Mouse (Mus musculus): ENCODE measurements around the gene Rrp12. TPM values are rescaled to one million over a fixed set of nuclear protein-coding genes. Genes with fewer than 3 reads are reported as not detected.

Gene Rrp12
- polyA plus RNA-seq, 1 experiment from 2014 or later = 7.9 TPM

DNA sequence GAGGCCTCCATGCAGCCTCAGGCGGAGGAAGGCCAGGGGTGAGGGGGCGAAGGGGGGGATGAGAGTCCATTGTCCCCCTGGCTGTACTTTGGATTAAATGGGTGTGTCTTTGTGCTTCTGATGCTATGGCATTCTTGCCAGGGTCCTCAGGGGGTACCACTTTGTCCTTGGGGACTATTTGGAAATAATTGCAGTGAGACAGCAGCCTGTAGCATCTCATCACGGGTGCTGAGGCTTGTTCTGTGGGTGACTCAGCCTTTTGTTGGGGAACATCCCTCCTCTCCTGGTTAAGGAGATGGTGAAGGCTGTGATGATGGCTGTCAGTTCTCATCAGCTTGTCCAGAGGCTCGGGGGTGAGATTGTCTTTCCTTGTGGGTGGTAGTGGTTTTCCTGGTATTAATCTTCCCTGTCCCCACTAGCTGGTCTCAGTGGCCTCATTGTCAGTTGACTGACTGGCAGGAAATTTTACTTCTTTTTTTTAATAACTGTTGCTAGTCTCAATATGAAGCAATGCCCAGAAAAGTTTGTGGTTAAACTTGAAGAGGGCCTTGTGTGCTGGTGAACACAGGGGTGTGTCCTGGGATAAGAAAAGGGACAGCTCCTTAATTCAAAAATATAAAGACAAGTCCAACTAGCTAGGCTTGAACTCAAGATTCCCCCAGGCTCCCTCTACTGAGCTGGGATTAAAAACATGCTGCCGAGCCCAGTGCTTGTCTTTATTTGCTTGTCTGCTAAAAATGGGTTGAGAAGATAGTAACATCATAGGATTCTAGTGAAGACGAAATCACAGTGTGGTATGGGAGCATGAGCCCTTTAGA lies 18.0 kb upstream of the Rrp12 start:
- H3K27me3 ChIP-seq (ENCODE audit: insufficient read depth, low read length) = no peaks in the 10 kb centered on the region
- 34% methylated on average over 6 of the region's 6 CpGs for WGBS
- peaks cover 17% of the 10 kb centered on the region for H3K4me1 ChIP-seq (replicated peaks; ENCODE audit: insufficient read depth, low read length)
- peaks cover 25% of the 10 kb centered on the region for H3K36me3 ChIP-seq (ENCODE audit: insufficient read depth, low read length)
- DNase-seq (ENCODE audit: low spot score) (no peak), ATAC-seq (replicated peaks; ENCODE audit: low FRiP score, low read depth) (no peak)
- peak overlapping the region; percentile 13; the same call in 1 of the 2 replicates for H3K27ac ChIP-seq
- H3K4me3 ChIP-seq (replicated peaks; ENCODE audit: low read depth, low read length) = peak overlapping the region; percentile 82
- peak overlapping the region; percentile 88 for H3K4me2 ChIP-seq (ENCODE audit: low read length)
- TF ChIP-seq CTCF (IDR thresholded peaks at IDR 0.05; ENCODE audit: low read depth) = no peak
- no peaks in the 10 kb centered on the region for H3K9me3 ChIP-seq (replicated peaks; ENCODE audit: low read length)
- H3K9ac ChIP-seq (ENCODE audit: low read depth, low read length) = peak overlapping the region; percentile 68; the same call in 1 of the 2 replicates

DNA sequence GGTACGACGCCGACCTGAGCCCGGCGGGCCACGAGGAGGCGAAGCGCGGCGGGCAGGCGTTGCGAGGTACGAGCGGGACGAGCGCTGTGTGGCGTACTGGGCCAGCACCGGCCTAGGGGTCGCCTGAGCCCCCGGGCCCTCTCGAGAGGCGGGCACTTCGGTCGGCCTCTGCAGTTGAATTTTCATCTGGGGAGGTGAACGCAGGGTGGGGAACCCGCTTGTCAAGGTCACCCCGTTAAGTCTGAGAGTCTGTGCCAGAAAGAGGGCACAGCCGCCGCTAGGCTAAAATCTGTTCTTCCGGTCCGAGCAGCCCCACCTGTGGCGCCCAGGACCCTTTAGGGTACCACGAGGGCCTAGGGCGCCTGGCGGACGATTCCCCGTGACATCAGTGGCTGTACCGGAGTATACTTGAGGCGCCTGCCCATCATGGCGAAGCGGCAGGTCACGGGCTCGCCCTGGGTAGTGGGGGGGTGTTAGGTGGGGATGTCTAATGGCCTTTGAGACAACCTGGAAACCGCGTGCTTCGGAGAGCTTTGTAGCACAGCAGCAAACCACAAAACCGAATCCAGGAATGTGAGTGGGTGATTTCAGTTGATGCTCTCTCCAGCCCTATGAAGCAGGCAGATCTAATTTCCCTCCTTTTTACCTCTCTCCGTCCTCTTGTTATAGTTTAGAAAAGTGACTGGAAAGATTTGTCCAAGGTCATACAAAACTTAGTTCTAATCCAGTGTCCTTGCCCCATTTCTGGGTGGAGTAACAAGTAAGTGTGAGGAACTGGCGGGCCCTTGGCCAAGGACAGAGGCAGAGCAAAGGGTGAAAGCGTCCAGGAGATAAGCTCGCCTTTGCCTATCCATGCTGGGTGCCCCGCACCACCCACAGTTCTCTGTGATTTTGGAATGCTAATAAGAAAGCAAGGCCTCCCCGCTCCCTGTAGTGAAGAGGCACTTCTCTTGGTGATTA lies 16.4 kb upstream of the Rrp12 start:
- WGBS = under 1% methylated on average over 53 of the region's 53 CpGs
- no peak for TF ChIP-seq CTCF (IDR thresholded peaks at IDR 0.05; ENCODE audit: low read depth)

DNA sequence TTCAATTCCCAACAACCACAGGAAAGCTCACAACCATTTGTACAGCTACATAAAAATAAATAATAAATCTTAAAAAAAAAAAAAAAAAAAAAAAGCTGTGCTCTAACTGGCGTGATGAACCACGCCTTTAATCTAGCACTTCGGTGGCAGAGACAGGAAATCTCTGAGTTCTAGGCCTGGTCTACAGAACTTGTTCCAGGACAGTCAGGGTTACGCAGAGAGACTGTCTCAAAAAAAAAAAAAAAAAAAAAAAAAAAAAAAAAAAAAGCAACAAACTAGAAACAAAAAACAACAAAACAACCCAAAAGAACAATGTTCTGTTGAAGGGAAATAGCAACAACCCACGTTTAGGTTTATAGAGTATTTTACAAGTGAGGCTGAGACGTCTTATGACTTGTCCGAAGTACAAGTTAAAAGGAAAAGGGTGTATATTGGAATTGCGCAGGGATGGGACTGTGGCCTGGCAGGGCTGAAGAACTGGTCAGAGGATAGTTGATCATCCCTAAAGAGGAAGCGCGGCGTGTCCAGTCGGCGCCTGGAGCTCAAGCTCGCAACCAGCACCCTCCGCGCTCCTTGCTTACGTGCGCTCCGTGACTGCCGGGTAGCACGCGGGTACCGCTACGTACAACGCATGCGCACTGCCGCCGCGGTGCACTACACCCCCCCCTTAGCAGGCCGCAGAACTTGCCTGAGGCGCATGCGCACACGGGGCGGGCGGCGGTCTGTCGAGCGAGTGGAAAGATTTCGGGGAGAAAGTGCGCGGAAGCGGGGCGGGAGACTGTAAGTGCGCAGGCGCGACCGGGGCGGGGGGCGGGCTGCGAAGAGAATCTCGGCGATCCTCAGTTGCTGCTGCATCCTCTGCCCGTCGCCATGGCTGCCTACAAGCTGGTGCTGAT lies 15.5 kb upstream of the Rrp12 start, which contains the start of gene Pgam1:
Gene Pgam1, plus strand, starts transcription at position 746 of the 896 bp plus-strand sequence.
- no peaks in the 10 kb centered on the region for H3K9me3 ChIP-seq (replicated peaks; ENCODE audit: low read length)
- TF ChIP-seq CTCF (IDR thresholded peaks at IDR 0.05; ENCODE audit: low read depth) = no peak
- 4% methylated on average over 54 of the region's 54 CpGs for WGBS
- peaks cover 11% of the 10 kb centered on the region; the same call in 1 of the 2 replicates for H3K36me3 ChIP-seq (ENCODE audit: insufficient read depth, low read length)
- peak within 1 kb of the TSS; percentile 42 for H3K27ac ChIP-seq
- ATAC-seq (replicated peaks; ENCODE audit: low FRiP score, low read depth) (peak; percentile 94), DNase-seq (ENCODE audit: low spot score) (peak; percentile 99)
- peaks cover 17% of the 10 kb centered on the region for H3K4me1 ChIP-seq (replicated peaks; ENCODE audit: insufficient read depth, low read length)
- no peaks in the 10 kb centered on the region for H3K27me3 ChIP-seq (ENCODE audit: insufficient read depth, low read length)
- peak within 1 kb of the TSS; percentile 88 for H3K4me2 ChIP-seq (ENCODE audit: low read length)
- H3K4me3 ChIP-seq (replicated peaks; ENCODE audit: low read depth, low read length) = peak within 1 kb of the TSS; percentile 82
- peak within 1 kb of the TSS; percentile 68 for H3K9ac ChIP-seq (ENCODE audit: low read depth, low read length)

More for the DNA sequence above, 16.4 kb upstream of the Rrp12 start:
- Histone ChIP-seq H3K4me1 (replicated peaks; ENCODE audit: insufficient read depth, low read length) (peaks cover 17% of the 10 kb centered on the region), H3K4me2 (ENCODE audit: low read length) (peak overlapping the region; percentile 88), H3K9me3 (replicated peaks; ENCODE audit: low read length) (no peaks in the 10 kb centered on the region), H3K9ac (ENCODE audit: low read depth, low read length) (peak overlapping the region; percentile 68), H3K27me3 (ENCODE audit: insufficient read depth, low read length) (no peaks in the 10 kb centered on the region), H3K27ac (peak overlapping the region; percentile 42), H3K4me3 (replicated peaks; ENCODE audit: low read depth, low read length) (peak overlapping the region; percentile 82), H3K36me3 (ENCODE audit: insufficient read depth, low read length) (peaks cover 20% of the 10 kb centered on the region)
- peak; percentile 18 for ATAC-seq (replicated peaks; ENCODE audit: low FRiP score, low read depth)
- peak; percentile 50 for DNase-seq (ENCODE audit: low spot score)

DNA sequence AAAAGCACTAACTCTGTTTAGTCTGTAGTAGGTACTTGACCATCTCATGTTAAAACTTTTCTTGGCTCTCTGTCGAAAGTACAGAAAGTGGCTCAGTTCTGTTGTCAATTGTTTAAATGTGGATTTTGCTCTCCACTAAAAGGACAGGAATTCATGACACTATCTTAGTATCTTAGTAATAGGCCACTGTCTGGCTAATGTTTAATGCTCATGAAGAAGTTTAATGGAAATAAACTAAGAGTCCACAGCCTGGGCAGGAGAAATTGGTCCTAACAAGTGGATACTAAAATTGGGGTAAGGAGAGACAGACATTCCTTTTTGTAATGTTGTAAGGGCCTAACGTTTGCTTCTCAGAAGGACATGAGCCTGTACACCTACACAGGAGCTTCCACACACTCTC lies 14.4 kb upstream of the Rrp12 start:
- TF ChIP-seq CTCF (IDR thresholded peaks at IDR 0.05; ENCODE audit: low read depth) = no peak
- 84% methylated on average over 2 of the region's 2 CpGs for WGBS
- DNase-seq (ENCODE audit: low spot score) = no peak
- ATAC-seq (replicated peaks; ENCODE audit: low FRiP score, low read depth) = no peak
- no peak overlapping the region for H3K4me3 ChIP-seq (replicated peaks; ENCODE audit: low read depth, low read length)
- no peaks in the 10 kb centered on the region for H3K9me3 ChIP-seq (replicated peaks; ENCODE audit: low read length)
- no peak overlapping the region for H3K9ac ChIP-seq (ENCODE audit: low read depth, low read length)
- peaks cover 17% of the 10 kb centered on the region for H3K4me1 ChIP-seq (replicated peaks; ENCODE audit: insufficient read depth, low read length)
- no peaks in the 10 kb centered on the region for H3K27me3 ChIP-seq (ENCODE audit: insufficient read depth, low read length)
- H3K36me3 ChIP-seq (ENCODE audit: insufficient read depth, low read length) = 0 out of 2 replicates have a peak, but pooled peaks cover 4% of the 10 kb centered on the region
- H3K4me2 ChIP-seq (ENCODE audit: low read length) = no peak overlapping the region
- 0 out of 2 replicates have a peak overlapping the region, but pooled peaks have one; percentile 4 for H3K27ac ChIP-seq

DNA sequence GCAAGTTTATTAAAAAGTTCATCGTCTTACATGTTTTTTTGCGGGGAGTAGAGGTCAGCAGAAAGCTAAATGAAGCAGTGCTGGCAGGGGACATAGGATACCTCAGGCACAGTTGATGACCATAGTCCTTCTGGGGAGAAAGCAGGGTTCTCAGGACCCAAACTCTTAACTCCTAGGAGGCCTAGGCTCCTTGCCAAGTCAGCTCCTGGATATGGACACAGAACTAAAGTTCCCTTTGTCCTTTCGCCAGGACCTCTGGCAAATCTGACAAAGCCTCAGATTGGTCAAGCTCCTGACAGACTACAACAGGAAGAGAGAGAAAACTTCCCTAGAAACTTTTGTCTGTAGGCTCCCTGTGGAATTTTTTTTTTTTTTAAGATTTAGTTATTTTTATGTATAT lies 12.8 kb upstream of the Rrp12 start:
- WGBS = 75% methylated on average over 3 of the region's 3 CpGs
- Histone ChIP-seq H3K27ac (no peak overlapping the region), H3K9ac (ENCODE audit: low read depth, low read length) (no peak overlapping the region), H3K9me3 (replicated peaks; ENCODE audit: low read length) (no peaks in the 10 kb centered on the region), H3K27me3 (ENCODE audit: insufficient read depth, low read length) (no peaks in the 10 kb centered on the region), H3K4me1 (replicated peaks; ENCODE audit: insufficient read depth, low read length) (peaks cover 10% of the 10 kb centered on the region), H3K4me3 (replicated peaks; ENCODE audit: low read depth, low read length) (no peak overlapping the region), H3K36me3 (ENCODE audit: insufficient read depth, low read length) (no peaks in the 10 kb centered on the region), H3K4me2 (ENCODE audit: low read length) (no peak overlapping the region)
- TF ChIP-seq CTCF (IDR thresholded peaks at IDR 0.05; ENCODE audit: low read depth) = no peak
- ATAC-seq (replicated peaks; ENCODE audit: low FRiP score, low read depth) (no peak), DNase-seq (ENCODE audit: low spot score) (no peak)
